Mouse (Mus musculus): ENCODE measurements around the gene Slc17a1. TPM values are rescaled to one million over a fixed set of nuclear protein-coding genes. Genes with fewer than 3 reads are reported as not detected.

Gene Slc17a1
- total and polyA plus RNA-seq, 3 experiments = not detected

DNA sequence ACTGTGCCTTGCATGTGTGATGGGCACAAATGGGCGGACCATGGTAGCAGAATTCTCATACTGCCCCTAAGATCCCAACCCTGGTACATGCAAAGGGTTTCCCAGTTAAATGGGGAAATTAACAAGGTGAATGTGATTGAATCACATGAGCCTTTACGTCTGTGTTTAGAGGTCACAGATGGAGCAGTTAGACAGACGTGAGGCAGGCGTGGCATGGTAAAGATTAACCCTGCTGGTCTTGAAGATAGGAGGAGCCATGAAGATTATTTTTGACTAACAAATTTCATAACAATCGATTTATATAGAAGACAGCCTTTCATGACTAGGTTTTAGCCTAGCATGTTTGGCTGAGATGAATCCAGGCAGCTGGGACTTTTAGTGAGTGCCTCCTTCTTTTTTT, 5.6 kb downstream of the Slc17a1 start:
- no peak overlapping the region for H3K9ac ChIP-seq (ENCODE audit: insufficient read depth, low read depth)
- no peaks in the 10 kb centered on the region for H3K27me3 ChIP-seq (replicated peaks)
- no peak overlapping the region for H3K4me3 ChIP-seq (replicated peaks in 1 of 3; ENCODE audit: low read depth in 2 of 3, low read length in 2 of 3, poor library complexity in 1 of 3)
- H3K79me2 ChIP-seq (replicated peaks; ENCODE audit: control insufficient read depth, extremely low read depth, insufficient read depth, poor library complexity, severe bottlenecking) = no peaks in the 10 kb centered on the region
- no peaks in the 10 kb centered on the region for H3K4me1 ChIP-seq (ENCODE audit: control insufficient read depth in 1 of 2, insufficient read depth in 2 of 2)
- H3K27ac ChIP-seq (ENCODE audit: insufficient read depth, low read depth) = no peak overlapping the region
- H3K36me3 ChIP-seq (replicated peaks in 1 of 2; ENCODE audit: control insufficient read depth in 1 of 2, insufficient read depth in 1 of 2, low read length in 1 of 2) = no peaks in the 10 kb centered on the region
- no peak overlapping the region for H3K4me2 ChIP-seq (ENCODE audit: insufficient read depth, low read depth, poor library complexity, severe bottlenecking)
- in situ Hi-C loops (cut with MboI; ENCODE audit: low pct_ligation_motif_present, low pct_unique_long_range_greater_than_20kb, low sequenced_read_pairs) = no loop called here
- dilution Hi-C loops (cut with MboI; ENCODE audit: extremely low pct_ligation_motif_present, extremely low pct_unique_long_range_greater_than_20kb, low sequenced_read_pairs) = no loop called here
- DNase-seq (ENCODE audit: extremely low read depth) = no peak
- no peaks in the 10 kb centered on the region for H3K9me3 ChIP-seq (replicated peaks; ENCODE audit: low read length)
- TF ChIP-seq MXI1 (IDR thresholded peaks at IDR 0.05; ENCODE audit: low read depth, low read length) = no peak
- TF ChIP-seq USF1 (IDR thresholded peaks at IDR 0.05; ENCODE audit: low read depth, low read length) = no peak
- TF ChIP-seq POLR2AphosphoS2 (IDR thresholded peaks at IDR 0.05; ENCODE audit: low read depth, low read length) = no peak
- TF ChIP-seq UBTF (IDR thresholded peaks at IDR 0.05; ENCODE audit: low read depth, low read length) = no peak
- TF ChIP-seq ZKSCAN1 (IDR thresholded peaks at IDR 0.05; ENCODE audit: borderline replicate concordance, low read depth, low read length) = no peak
- TF ChIP-seq E2F4 (IDR thresholded peaks at IDR 0.05; ENCODE audit: insufficient replicate concordance, low read depth, low read length) = no peak
- no peak for TF ChIP-seq CHD1 (IDR thresholded peaks at IDR 0.05; ENCODE audit: low read depth, low read length)
- TF ChIP-seq CHD2 (IDR thresholded peaks at IDR 0.05; ENCODE audit: low read length) = no peak
- TF ChIP-seq IRF4 (IDR thresholded peaks at IDR 0.05; ENCODE audit: low read depth, low read length) = no peak
- no peak for TF ChIP-seq EP300 (IDR thresholded peaks at IDR 0.05; ENCODE audit: low read length)
- TF ChIP-seq NRF1 (IDR thresholded peaks at IDR 0.05; ENCODE audit: low read depth, low read length) = no peak
- no peak for TF ChIP-seq RAD21 (IDR thresholded peaks at IDR 0.05; ENCODE audit: low read depth, low read length)
- TF ChIP-seq USF2 (conservative IDR thresholded peaks at IDR 0.05; ENCODE audit: low read depth, low read length) = no peak
- TF ChIP-seq MEF2A (IDR thresholded peaks at IDR 0.05; ENCODE audit: borderline replicate concordance, low read depth, low read length) = no peak
- TF ChIP-seq MAFK (IDR thresholded peaks at IDR 0.05; ENCODE audit: insufficient replicate concordance, low read length) = no peak
- no peak for TF ChIP-seq TBP (conservative IDR thresholded peaks at IDR 0.05; ENCODE audit: low read depth, low read length)
- TF ChIP-seq MAX (IDR thresholded peaks at IDR 0.05; ENCODE audit: low read length) = no peak
- no peak for TF ChIP-seq TCF12 (IDR thresholded peaks at IDR 0.05; ENCODE audit: low read depth, low read length)

DNA sequence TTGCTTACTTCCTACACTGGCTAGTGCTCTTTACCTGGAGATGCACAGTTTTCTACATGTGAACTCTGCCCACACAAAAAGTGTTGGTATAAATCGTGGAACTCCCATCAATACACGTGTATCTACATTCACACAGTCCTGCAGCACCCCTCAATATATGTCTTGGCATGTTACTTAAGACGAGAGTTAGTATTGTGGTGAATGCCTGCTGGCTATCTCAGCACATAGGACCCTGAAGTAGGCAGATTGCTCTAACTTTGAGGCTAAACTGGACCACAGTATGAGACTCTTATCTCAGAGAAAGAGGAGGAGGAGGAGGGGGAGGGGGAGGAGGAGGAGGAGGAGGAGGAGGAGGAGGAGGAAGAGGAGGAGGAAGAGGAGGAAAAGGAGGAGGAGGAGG, 11.6 kb downstream of the Slc17a1 start:
- TF ChIP-seq BHLHE40 (IDR thresholded peaks at IDR 0.05; ENCODE audit: low read depth, low read length) = no peak
- TF ChIP-seq ZMIZ1 (IDR thresholded peaks at IDR 0.05; ENCODE audit: low read depth, low read length) = no peak
- no peak for TF ChIP-seq SMC3 (IDR thresholded peaks at IDR 0.05; ENCODE audit: low read depth, low read length)
- TF ChIP-seq TBP (conservative IDR thresholded peaks at IDR 0.05; ENCODE audit: low read depth, low read length) = no peak
- no peak for TF ChIP-seq NRF1 (IDR thresholded peaks at IDR 0.05; ENCODE audit: low read depth, low read length)
- TF ChIP-seq NELFE (IDR thresholded peaks at IDR 0.05; ENCODE audit: low read depth, low read length) = no peak
- TF ChIP-seq USF1 (IDR thresholded peaks at IDR 0.05; ENCODE audit: low read depth, low read length) = no peak
- TF ChIP-seq CHD1 (IDR thresholded peaks at IDR 0.05; ENCODE audit: low read depth, low read length) = no peak
- TF ChIP-seq MEF2A (IDR thresholded peaks at IDR 0.05; ENCODE audit: borderline replicate concordance, low read depth, low read length) = no peak
- no peak for TF ChIP-seq JUND (conservative IDR thresholded peaks at IDR 0.05; ENCODE audit: low read depth, low read length)
- Histone ChIP-seq H3K27me3 (replicated peaks) (no peaks in the 10 kb centered on the region), H3K27ac (ENCODE audit: insufficient read depth, low read depth) (no peak overlapping the region), H3K4me2 (ENCODE audit: insufficient read depth, low read depth, poor library complexity, severe bottlenecking) (peak overlapping the region; percentile 56), H3K9me3 (replicated peaks; ENCODE audit: low read length) (no peaks in the 10 kb centered on the region), H3K9ac (ENCODE audit: insufficient read depth, low read depth) (no peak overlapping the region), H3K36me3 (replicated peaks in 1 of 2; ENCODE audit: control insufficient read depth in 1 of 2, insufficient read depth in 1 of 2, low read length in 1 of 2) (no peaks in the 10 kb centered on the region), H3K4me3 (replicated peaks in 1 of 3; ENCODE audit: low read depth in 2 of 3, low read length in 2 of 3, poor library complexity in 1 of 3) (no peak overlapping the region), H3K4me1 (ENCODE audit: control insufficient read depth in 1 of 2, insufficient read depth in 2 of 2) (peaks cover 3 to 4% of the 10 kb centered on the region in 2 experiments; a peak in 1 of 4 replicates), H3K79me2 (replicated peaks; ENCODE audit: control insufficient read depth, extremely low read depth, insufficient read depth, poor library complexity, severe bottlenecking) (no peaks in the 10 kb centered on the region)
- in situ Hi-C loops (cut with MboI; ENCODE audit: low pct_ligation_motif_present, low pct_unique_long_range_greater_than_20kb, low sequenced_read_pairs) (no loop called here), dilution Hi-C loops (cut with MboI; ENCODE audit: extremely low pct_ligation_motif_present, extremely low pct_unique_long_range_greater_than_20kb, low sequenced_read_pairs) (no loop called here)
- DNase-seq (ENCODE audit: extremely low read depth) = no peak

Measured in CH12.LX (cell line).